Mouse (Mus musculus) adrenal gland, postnatal 4 days (tissue): ENCODE results near the gene Mybl2. TPM values are rescaled to one million over a fixed set of nuclear protein-coding genes. Genes with fewer than 3 reads are reported as not detected.
"Not testable (repeated sequence)": the region's sequence is repeated elsewhere in the genome, so short reads cannot be mapped to it uniquely, and the experiment has no call there.

Source experiments
- DNase-seq, 2 experiments: peaks; one replicate each; pipeline ENCODE4 v3.0.0; 2021 to 2022; ENCODE audit warnings: low spot score in 2 of 2, mixed read lengths in 2 of 2
- long read RNA-seq, 2 experiments: library from polyadenylated mRNA; stranded (forward); transcript quantifications; one replicate each; pipeline ENCODE4 v2.0.0; 2021
- total RNA-seq, 2 experiments: library from RNA; stranded (reverse); gene quantifications; 2 replicates each; pipeline ENCODE4 v1.2.3; 2021

The Mybl2 gene
- 10 to 100 TPM; 20.4 to 24.0 TPM for total RNA-seq
- long read RNA-seq, experiment 1, transcript Mybl2-201 (14 exons, 3,651 nt): major isoform, 9 of 12 reads
- long read RNA-seq, experiment 1, partial matches to known transcripts: 0 of 12 reads
- long read RNA-seq, experiment 1, other reads (novel, unspliced or antisense): 3 of 12 reads
- long read RNA-seq, experiment 2, transcript Mybl2-201 (14 exons, 3,651 nt): major isoform, 5 of 13 reads
- long read RNA-seq, experiment 2, partial matches to known transcripts: 3 of 13 reads
- long read RNA-seq, experiment 2, other reads (novel, unspliced or antisense): 5 of 13 reads

DNA sequence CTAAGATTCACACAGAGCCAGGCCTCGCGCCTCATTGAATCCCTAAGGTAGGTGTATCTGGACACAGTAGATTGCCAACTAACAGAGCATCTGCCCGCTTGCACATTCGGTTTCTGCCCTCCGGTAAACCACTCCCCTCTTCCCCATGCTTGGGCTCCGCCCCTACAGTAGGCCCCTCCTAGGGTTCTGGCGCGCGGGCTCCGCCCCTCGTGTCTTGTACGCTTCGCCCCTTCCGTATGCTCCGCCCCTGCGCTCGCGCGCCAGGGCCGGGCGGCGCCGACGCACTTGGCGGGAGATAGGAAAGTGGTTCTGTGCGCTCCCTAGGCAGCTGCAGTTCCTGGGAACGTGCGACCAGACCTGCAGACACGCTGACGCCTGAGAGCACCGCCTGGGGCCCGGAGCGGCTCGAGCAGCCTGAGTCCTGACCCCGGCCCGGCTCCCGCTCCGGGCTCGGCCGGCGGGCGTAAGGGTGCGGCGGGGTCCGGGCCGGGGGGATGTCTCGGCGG lies at the start of gene Mybl2:
Mybl2 (plus strand) TSS at position 353 of the 506 bp plus-strand sequence.
- DNase-seq: peak; percentile 84 to 90

DNA sequence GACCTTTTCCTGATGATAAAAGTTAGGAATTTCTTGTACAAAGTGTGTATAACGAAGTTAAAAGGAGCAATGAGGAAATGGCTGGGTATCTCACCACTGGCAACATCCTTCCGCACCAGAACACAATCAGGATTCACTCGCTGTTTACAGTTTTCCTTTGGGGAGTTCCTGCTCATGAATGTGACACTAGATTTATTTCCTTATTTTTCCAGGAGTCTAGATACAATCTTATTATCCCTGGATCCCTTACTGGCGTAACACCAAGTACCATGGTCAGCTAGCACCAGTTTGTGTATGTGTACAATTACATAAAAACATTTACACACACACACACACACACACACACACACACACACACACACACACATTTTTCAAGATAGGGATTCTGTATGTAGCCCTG lies 47.2 kb upstream of the Mybl2 start:
- DNase-seq: no peak

DNA sequence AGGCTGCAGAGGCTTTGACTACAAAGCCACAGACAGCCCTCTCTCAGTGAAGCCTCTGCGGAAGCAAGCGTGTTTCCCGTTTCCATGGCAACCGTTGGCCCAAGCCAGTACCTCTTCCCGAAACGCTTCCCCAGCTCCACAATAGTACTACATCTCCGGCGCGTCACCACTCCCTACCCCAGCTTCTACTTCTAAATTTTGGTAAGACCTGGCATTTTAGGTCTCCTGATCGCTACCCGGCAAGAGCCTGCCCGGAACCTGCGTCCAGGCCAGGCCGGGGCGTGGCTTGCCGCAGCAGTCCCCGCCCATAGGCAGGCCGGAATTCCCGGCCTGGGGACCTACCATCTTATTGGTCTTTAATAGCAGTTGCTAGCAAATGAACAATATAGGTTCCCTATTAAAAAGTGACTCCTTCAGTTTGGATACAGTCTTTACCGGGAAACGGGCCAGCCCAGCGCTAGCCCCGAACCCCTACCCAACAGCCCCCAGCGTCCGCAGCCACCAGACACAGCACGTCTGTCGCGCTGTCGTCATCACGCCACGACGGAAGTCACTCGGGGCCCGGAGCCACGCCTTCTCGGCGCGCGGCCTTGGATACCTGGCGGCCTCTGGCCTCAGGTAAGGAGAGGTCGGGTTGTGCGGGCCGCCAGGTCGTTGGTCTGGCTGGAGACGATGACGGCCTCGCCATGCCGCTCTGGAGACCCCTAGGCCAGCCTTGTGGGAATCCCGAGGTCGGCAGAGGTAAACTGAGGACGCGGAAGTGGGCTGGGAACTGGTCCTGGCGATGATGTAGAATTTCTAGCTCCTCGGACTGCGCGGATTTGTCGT lies 37.4 kb upstream of the Mybl2 start, which contains the start of gene Ift52:
Ift52 (plus strand) TSS at position 439 of the 828 bp plus-strand sequence.
- DNase-seq: peak; percentile 75 to 81

DNA sequence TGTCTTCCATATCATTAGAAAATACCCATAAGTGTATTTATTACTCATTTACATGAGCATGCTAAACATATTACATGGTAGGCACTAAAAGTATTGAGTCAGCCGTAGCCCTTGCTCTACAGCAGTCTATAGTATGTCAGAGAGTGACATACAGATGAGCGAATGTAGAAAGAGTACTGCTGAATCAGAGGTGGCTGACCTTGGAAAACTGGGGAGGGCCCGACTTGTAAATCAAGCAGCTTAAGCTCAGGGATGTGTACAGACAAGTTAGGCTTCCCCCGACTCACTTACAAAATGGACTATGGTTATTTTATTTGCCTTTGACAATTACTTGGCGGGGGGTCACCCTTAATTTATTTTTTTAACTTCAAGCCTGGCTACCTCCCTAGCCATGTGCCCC lies 23.2 kb upstream of the Mybl2 start:
- no peak for DNase-seq

DNA sequence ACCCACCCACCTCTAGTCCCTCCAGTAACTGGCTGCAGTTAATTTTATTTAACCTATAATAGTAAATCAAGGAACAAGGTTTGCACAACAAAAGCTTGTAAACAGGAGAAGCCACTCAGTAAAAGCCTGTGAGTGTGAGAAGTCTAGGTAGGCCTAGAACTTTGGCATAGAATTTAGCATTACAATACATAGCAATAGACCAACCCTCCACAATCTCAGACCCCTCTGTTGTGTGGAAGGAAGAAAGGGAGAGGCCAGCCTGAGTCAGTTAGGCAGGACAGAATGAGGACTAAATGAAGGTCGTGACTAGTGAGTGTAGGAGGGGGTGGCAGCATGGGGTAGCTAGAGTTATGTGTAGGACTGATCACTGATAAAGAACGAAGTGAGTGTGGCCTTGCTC lies 22.7 kb upstream of the Mybl2 start:
- DNase-seq: no peak

DNA sequence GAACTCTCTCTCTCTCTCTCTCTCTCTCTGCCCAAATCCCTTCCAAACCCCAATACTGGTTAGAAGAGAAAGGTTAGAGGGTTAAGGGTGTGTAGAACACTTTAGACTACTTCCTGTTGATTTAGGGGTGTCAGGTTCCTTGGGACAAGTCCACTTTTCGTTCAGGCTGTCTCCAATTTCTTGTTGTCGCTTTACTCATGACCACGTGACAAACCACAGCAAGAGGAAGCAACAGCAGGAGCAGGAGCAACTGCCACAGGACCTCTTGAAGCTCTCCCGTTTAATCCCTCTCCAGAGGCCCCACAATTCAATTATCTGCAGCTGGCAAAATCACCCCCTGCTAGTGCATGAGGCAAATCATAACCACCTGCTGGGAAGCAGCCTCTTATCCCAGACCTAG lies 21.9 kb upstream of the Mybl2 start:
- no peak for DNase-seq

DNA sequence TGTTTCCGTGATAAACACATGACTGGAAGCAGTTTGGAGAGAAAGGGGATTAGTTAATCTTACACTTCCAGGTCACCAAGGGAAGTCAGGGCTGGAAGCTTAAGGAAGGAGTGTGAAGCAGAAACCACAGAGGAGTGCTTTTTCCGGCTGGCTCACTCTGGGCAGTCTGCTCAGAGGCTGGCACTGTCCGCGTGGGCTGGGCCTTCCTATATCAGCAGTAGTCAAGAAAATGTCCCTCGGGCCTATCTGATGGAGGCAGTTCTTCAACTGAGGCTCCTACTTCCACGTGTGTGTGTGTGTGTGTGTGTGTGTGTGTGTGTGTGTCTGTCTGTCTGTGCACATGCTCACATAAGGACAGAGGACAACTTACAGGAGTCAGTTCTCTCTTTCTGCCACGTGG lies 14.5 kb upstream of the Mybl2 start:
- no peak for DNase-seq

DNA sequence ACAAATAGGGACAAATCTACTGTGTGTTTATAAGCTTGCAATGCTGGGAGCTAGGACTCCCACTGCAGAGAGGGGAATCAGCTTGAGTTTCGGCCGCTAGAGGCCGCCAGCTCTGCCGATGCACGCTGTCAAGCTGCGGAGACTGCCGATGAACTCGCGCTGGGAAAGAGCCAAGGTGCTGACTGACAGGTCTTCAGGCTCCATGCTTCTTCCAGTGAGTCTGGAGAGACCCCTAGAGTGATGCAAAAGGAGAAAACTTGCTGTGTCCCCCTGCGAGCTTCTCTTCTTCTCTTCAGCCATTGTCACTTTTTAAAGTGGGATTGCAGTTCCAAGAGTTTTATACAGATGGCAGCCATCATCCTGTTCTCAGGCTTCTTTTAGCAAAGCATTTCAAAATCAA lies 6.4 kb upstream of the Mybl2 start:
- peak; percentile 32 to 46 for DNase-seq

DNA sequence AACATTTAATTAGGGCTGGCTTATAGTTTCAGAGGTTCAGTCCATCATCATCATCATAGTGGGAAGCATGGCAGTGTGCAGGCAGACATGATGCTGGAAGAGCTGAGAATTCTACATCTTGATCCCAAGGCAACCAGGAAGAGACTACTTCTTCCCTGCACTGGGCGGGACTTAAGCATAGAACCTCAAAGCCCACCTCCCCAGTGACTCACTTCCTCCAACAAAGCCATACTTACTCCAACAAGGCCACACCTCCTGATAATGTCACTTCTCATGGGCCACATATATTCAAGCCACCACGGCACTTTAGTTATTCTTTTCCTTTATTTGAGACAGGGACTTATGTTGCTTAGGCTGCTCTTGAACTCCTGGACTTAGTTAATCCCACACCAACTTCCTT lies 5.4 kb upstream of the Mybl2 start:
- no peak for DNase-seq

DNA sequence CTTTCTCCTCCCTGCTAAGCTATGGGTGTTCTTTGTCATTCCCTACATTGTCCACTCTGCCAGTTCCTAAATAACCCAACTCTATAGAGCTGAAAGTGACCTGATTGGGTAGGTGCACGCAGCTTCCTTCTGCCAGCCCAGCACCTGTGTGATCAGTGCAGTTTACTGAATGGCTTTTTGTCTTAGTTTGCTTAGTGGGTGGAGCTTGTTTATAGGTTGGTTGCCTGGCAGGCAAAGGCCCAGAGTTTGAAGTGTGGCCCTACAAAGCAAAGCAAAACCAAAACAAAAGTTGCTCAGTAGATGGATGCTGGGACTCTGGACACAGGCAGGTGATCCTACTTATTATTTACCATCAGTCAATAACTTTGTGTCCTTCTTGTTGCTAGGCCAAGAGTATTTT lies 2.8 kb upstream of the Mybl2 start:
- DNase-seq: no peak

DNA sequence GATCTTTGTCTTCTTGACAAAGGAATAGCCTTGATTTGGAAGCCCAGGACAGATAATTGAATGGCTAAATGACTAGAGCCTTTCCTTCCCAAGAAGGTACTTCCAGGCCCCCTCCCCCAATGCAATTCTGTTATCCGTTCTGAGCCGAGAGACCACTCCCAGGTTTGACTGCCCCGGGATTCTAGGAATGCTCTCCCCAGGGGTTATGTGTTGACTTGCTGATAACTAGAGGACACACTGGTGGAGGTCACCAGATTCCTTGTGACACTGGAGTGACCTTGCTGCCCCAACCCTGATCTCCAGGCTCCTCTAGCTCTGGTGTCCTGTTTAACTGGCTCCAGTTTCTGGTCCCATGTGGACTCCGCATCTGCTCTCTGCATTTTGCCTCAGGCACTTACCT lies 2.4 kb upstream of the Mybl2 start:
- no peak for DNase-seq

DNA sequence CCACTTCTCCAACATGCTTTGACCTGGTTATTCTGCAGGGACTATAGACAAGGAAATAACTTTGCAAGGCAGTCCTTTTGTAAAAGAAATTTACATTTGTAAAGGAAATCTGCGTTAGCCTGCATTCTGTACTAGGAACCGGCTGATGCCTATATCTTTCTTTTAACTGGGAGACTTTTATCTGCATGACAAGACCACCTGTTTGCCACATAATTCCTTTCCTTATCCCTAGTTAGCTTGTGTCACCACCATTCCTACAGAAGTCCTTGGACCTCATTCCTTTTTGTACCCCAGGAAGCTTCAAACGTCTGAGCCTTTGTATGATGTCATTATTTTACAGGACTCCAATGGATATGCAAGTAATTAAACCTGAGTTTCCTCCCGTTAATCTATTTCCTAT lies 1.7 kb upstream of the Mybl2 start:
- DNase-seq: no peak

DNA sequence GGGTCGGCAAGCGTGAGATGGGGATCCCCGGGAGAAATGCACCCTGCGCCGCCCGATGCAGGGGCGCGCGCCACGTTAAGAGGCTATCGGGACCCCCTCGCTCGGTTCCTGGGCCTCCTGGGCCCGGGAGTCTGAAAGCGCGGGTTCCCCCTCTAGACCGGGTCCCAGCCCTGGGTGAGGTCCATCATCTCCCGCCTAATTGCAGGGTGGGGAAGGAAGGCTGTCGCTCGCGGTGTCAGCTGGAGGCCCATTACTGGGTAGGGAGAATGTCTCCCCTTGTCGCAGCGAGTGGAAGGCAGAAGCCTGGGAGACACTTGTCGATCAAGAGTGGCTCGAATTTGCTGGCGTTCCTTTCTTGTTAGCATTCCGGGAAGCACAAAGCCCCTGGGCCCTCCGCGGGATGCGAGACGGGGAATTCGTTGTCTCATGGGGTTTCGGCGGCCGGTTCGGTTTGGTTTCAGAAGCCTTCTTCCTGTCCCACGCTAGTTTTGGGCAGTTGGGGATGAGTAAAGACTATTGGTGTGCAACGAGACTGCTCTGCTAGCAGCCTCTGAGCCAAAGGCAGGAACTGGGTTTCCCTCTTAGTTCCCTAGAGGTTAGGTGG lies 506 bp downstream of the Mybl2 start:
- no peak for DNase-seq

DNA sequence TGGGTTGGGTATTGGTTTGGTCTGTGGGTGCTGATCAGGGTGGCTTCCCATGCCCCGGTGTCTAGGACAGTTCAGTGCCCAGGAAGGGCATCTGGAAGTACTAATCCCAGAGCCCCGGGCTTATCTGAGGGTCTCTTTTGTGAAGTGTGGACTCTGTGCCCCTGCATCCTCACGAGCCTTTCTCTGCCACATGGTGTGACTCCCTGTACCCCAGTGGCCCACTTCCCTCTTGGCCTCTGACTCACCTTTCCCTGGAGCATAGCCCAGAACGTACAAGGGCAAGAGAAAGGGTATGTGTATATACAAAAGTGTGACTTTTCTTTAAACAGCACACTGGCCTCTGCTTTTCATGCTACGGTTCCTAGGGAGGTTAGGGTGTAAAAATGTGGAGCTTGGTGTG lies 1.2 kb downstream of the Mybl2 start:
- DNase-seq: no peak

DNA sequence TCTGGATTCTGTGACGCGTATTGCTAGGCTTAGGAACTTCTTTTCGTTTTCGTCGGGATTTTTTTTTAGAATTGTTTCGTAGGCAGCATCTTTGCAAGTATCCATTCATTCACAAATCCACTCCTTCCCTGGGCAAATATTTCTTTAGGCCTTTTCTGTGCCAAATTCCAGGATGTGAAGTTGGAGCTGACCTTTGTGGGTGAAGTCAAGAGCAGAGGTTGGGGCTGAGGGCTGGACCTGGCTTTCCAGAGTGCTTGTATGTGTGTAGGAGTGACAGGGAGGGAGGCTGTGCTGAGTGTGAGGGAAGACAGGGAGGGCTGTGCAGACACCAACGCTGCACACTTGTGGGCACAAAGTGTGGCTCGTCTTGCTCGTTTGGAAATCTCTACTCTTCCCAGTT lies 2.1 kb downstream of the Mybl2 start:
- no peak for DNase-seq

DNA sequence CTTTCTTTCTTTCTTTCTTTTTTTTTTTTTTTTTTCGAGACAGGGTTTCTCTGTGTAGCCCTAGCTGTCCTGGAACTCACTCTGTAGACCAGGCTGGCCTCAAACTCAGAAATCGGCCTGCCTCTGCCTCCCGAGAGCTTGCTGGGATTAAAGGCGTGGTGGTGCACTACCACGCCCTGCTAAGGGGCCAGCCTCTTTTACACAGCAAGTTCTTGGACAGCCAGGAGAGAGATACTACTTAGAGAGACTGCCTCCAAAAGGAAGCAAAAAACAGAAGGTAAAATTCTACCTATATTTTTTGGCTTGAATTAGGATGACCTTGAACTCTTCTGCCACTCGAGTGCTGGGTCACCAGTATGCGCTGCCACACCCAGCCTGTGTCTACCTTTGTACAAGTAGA lies 4.5 kb downstream of the Mybl2 start:
- not testable (repeated sequence) for DNase-seq

DNA sequence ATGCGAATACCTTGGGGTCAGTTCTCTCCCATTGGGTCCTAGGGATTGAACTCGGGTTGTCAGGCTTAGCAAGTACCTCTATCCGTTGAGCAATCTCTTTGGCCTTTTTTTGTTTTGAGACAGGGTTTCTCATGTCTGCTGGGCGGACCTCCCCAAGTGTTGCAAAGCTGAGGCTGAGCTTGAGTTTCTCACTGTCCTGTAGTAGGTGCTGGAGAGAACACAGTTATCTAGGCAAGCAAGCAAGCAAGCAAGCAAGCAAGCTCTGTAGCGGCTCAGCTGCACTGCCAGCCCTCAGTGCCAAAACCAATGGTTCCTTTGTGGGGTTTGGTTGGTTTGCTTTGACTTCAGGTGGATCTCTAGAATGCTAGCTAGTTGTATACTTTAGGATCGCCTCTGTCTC lies 6.1 kb downstream of the Mybl2 start:
- no peak for DNase-seq

DNA sequence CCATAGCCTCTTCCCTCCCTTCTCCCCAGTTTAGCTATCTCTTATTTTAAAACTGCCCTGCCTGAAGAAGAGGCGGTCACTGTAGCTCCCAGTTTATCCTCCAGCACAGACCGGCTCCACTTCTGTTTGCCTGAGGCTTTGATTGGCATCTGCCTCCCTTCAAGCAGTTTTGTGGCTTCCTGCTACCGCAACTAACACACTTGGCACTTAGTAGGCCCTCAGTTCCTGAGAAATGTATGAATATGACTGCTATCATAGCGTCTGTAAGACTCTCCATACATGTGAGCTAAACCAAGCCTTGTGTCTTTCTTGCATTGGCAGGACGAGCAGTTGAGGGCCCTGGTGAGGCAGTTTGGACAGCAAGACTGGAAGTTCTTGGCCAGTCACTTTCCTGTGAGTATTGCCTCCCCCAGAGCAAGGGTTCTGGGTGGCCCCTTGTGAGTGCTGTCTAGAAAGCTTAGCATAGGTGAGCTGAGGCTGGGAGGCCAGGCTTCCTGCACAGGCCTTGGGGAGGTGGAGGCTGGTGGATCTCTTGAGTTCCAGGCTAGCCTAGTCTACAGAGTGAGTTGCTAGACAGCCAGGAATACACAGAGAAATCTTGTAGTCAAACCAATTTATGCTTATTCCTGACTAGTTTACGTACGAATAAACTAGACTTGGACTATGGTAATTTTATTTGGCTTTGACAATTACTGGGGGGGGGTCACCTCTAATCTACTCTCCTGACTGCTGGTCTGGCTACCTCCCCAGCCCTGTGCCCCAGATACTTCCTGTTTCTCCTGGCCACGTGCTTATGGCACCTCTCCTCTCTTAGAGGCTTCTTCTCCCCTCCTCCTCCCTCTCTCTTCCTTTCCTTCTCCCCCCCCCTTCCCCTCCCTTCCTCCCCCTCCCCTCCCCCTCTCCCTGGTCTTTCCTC lies 7.0 kb downstream of the Mybl2 start:
- no peak for DNase-seq

DNA sequence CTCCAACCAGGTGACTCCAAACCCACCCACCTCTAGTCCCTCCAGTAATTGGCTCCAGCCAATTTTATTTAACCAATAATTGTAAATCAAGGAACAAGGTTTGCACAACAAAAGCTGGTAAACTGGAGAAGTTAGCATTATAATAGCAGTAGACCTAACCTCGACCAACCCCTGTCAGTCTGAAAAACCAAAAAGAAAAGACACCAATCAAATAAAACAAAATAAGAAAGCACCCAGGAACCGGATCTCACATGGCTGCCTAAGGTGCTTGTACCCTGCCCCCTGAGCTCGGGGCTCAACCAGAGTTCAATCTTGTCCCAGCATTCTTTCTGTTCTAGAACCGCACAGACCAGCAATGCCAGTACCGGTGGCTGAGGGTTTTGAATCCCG lies 7.6 kb downstream of the Mybl2 start:
- DNase-seq: no peak

DNA sequence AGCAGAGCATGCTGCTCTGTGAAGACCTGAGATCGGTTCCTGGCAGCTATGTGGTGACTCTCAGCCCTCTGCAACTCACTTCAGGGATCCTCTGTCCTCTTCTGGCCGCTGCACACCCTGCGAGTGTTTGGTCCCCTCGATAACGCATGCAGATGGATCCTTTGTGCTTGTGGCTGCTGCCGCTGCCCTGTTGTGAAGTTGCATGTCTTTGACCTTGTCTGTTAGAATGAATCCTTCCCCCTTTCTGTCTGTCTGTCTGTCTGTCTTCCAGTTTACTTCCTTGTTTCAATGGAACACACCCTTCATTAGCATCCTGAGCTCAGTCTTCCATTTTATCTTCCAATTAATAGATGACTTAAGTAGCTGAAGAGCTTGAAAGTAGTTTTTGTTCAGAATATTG lies 11.8 kb downstream of the Mybl2 start:
- no peak for DNase-seq

DNA sequence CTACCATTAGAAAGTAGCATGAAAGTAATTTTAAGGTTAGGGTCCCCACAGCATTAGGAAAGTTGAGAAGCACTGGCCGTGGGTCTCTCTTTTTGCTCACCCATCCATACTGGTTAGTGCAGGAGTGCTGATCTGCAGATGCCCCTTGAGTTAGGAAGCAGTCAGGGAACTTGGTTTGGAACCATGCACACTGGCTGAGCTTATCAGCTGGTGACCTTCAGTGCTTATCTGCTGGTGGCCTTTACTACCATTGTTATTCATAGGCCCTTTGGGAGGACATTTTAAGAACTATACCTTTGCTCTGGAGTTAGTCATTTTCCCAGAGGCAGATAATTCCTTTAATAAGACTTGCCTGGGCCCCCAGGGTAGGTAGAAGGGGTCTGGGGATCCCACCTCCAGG lies 12.7 kb downstream of the Mybl2 start:
- DNase-seq: no peak
